Mouse (Mus musculus) ES-E14 (cell line): ENCODE data around the gene Dst.

Experiments used
- HCFC1 ChIP-seq: IDR thresholded peaks from 2 replicates; pipeline ENCODE4 v1.6.1; 2012; ENCODE audit warnings: low read length, inconsistent platforms, borderline replicate concordance; ENCODE audit not compliant: insufficient read depth
- MAFK ChIP-seq: IDR thresholded peaks from 2 replicates; pipeline ENCODE4 v1.6.1; 2014; ENCODE audit warnings: mild to moderate bottlenecking, low read depth, low read length, inconsistent platforms; ENCODE audit not compliant: insufficient read depth
- ZC3H11A ChIP-seq: IDR thresholded peaks from 2 replicates; pipeline ENCODE4 v1.6.1; 2012; ENCODE audit warnings: low read depth, mild to moderate bottlenecking, inconsistent platforms, low read length, borderline replicate concordance
- ZNF384 ChIP-seq: IDR thresholded peaks from 2 replicates; pipeline ENCODE4 v1.6.1; 2012; ENCODE audit warnings: low read depth, low read length, inconsistent platforms

DNA sequence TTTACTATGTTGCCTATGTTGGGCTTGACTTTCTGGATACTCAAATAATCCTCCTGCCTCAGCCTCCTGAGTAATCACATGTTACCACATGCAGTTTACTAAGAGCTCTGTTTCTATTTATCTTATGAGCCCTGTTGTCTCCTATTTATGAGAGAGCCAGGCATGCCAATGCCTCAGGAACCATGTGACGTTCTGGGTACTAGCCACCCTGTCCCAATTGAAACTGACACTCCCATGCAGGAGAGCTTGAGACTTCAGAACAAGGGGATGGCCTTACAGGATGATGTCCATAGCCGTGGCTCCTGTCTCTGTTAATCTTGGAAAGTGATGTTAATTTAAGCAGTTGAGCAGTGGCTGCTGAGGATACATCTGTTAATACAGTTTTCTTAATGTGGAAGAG lies 220.8 kb downstream of the Dst start:
- no peak for TF ChIP-seq ZNF384
- TF ChIP-seq MAFK, result no peak
- no peak for TF ChIP-seq HCFC1
- no peak for TF ChIP-seq ZC3H11A
